10 mouse cellular contexts compared by ENCODE assay signal in genomic region chr8:70856028-70856427, GRCm38 (mm10). TPM values are rescaled to one million over a fixed set of nuclear protein-coding genes. Genes with fewer than 3 reads are reported as not detected.
A peak's percentile ranks its signal among the peaks of the same experiment; 100 is the strongest.
DNase-seq lines count a peak whose midpoint lies in the region; ATAC-seq and TF ChIP-seq lines count a peak whose summit lies in the region.
"Had no signal": no experiment of that assay in that cellular context is flagged by ENCODE, and none has a peak within 500 bp of the region (broad histone marks: within the 10 kb centered on the region; RNA-seq: fewer than 3 reads in every experiment).

No protein-coding gene starts in this region.

- H3K27me3 ChIP-seq in embryonic facial prominence, embryonic 14.5 days (replicated peaks; ENCODE audit: control insufficient read depth, insufficient read depth, low read length): no peaks in the 10 kb centered on the region
- no peaks in the 10 kb centered on the region for H3K27me3 ChIP-seq in hindbrain, embryonic 15.5 days
- H3K27me3 ChIP-seq in midbrain, postnatal 0 days (ENCODE audit: insufficient read depth, low read length): no peaks in the 10 kb centered on the region

- H3K36me3 ChIP-seq in embryonic facial prominence, embryonic 14.5 days (ENCODE audit: control insufficient read depth, insufficient read depth, low read length): no peaks in the 10 kb centered on the region
- no peaks in the 10 kb centered on the region for H3K36me3 ChIP-seq in hindbrain, embryonic 15.5 days
- H3K36me3 ChIP-seq in midbrain, postnatal 0 days (ENCODE audit: insufficient read depth, low read length): 0 out of 2 replicates have a peak, but pooled peaks cover 7% of the 10 kb centered on the region

- H3K4me2 ChIP-seq in embryonic facial prominence, embryonic 14.5 days (ENCODE audit: low read depth, low read length): peak overlapping the region; percentile 88
- H3K4me2 ChIP-seq in hindbrain, embryonic 15.5 days: peak overlapping the region; percentile 85
- H3K4me2 ChIP-seq in midbrain, postnatal 0 days (ENCODE audit: low read depth, low read length, poor library complexity, severe bottlenecking): peak overlapping the region; percentile 95; the same call in 1 of the 2 replicates

- H3K9ac ChIP-seq in embryonic facial prominence, embryonic 14.5 days (ENCODE audit: low read depth, low read length): no peak overlapping the region; the same call in 1 of the 2 replicates
- no peak overlapping the region for H3K9ac ChIP-seq in hindbrain, embryonic 15.5 days
- H3K9ac ChIP-seq in midbrain, postnatal 0 days (replicated peaks; ENCODE audit: low read length, poor library complexity, severe bottlenecking): peak overlapping the region; percentile 64; the same call in 1 of the 2 replicates

- WGBS in embryonic facial prominence, embryonic 14.5 days: 52% methylated on average over 4 of the region's 5 CpGs
- WGBS in hindbrain, embryonic 15.5 days: 70% methylated on average over 5 of the region's 5 CpGs
- WGBS in midbrain, postnatal 0 days: 68% methylated on average over 5 of the region's 5 CpGs

- no peak for TF ChIP-seq CTCF in left cerebral cortex, adult 2 months (IDR thresholded peaks at IDR 0.05)
- TF ChIP-seq CTCF in midbrain, postnatal 0 days (IDR thresholded peaks at IDR 0.05): no peak

- no peak for ATAC-seq in embryonic facial prominence, embryonic 14.5 days (ENCODE audit: low read depth)
- ATAC-seq in hindbrain, embryonic 15.5 days (ENCODE audit: low FRiP score, low read depth): no peak
- no peak for ATAC-seq in midbrain, postnatal 0 days (ENCODE audit: low FRiP score)
- ATAC-seq: activated CD4-positive, CD25-positive, alpha-beta regulatory T cell, adult 4 months had no signal

- peak overlapping the region; percentile 59 for H3K4me3 ChIP-seq in left cerebral cortex, adult 2 months
- no peak overlapping the region for H3K4me3 ChIP-seq in embryonic facial prominence, embryonic 14.5 days (ENCODE audit: low read depth, low read length)
- H3K4me3 ChIP-seq in hindbrain, embryonic 15.5 days: no peak overlapping the region
- no peak overlapping the region for H3K4me3 ChIP-seq in midbrain, postnatal 0 days (ENCODE audit: low read depth, low read length)

- H3K4me1 ChIP-seq in embryonic facial prominence, embryonic 14.5 days (ENCODE audit: control insufficient read depth, insufficient read depth, low read length): peaks cover 8% of the 10 kb centered on the region
- peaks cover 31% of the 10 kb centered on the region for H3K4me1 ChIP-seq in hindbrain, embryonic 15.5 days (replicated peaks)
- peaks cover 11% of the 10 kb centered on the region; the same call in 1 of the 2 replicates for H3K4me1 ChIP-seq in midbrain, postnatal 0 days (ENCODE audit: insufficient read depth, low read length)

- intact Hi-C loops in left cerebral cortex, adult 2 months (cut with DNase I): no loop called here
- intact Hi-C loops in left cerebral cortex, postnatal 25 days (cut with DNase I): no loop called here
- intact Hi-C loops in left cerebral cortex, postnatal 14 days (cut with DNase I): no loop called here

- no peak overlapping the region for H3K27ac ChIP-seq in left cerebral cortex, adult 2 months
- no peak overlapping the region for H3K27ac ChIP-seq in embryonic facial prominence, embryonic 14.5 days (replicated peaks; ENCODE audit: low read depth, low read length)
- no peak overlapping the region for H3K27ac ChIP-seq in hindbrain, embryonic 15.5 days (replicated peaks)
- no peak overlapping the region for H3K27ac ChIP-seq in midbrain, postnatal 0 days (ENCODE audit: low read depth, low read length)
- H3K27ac ChIP-seq: macrophage had no signal

- DNase-seq in left cerebral cortex, adult 2 months (ENCODE audit: extremely low spot score in 1 of 2, low spot score in 2 of 2): no peak
- DNase-seq in left cerebral cortex, postnatal 25 days (ENCODE audit: low spot score in 2 of 2): no peak
- no peak for DNase-seq in embryonic facial prominence, embryonic 14.5 days (ENCODE audit: low spot score)
- no peak for DNase-seq in midbrain, postnatal 0 days (ENCODE audit: low spot score)
- DNase-seq in cerebellum, adult 11 months: no peak
- DNase-seq in left cerebral cortex, postnatal 14 days (ENCODE audit: low spot score in 2 of 2): no peak
- DNase-seq: layer of hippocampus, postnatal 36 days had no signal

- no peaks in the 10 kb centered on the region for H3K9me3 ChIP-seq in embryonic facial prominence, embryonic 14.5 days (ENCODE audit: control insufficient read depth, low read length)
- H3K9me3 ChIP-seq in hindbrain, embryonic 15.5 days: no peaks in the 10 kb centered on the region
- H3K9me3 ChIP-seq in midbrain, postnatal 0 days (ENCODE audit: low read length): no peaks in the 10 kb centered on the region

RNA-seq across cellular contexts. Expression of gene Kcnn1, which starts 7.0 kb away (rescaled TPM):
- 10 to 100 TPM; 20.0 to 20.4 TPM for total RNA-seq in left cerebral cortex, adult 2 months (2021)
- 10 to 100 TPM; 19.1 to 20.9 TPM for total RNA-seq in left cerebral cortex, postnatal 25 days (2021)
- polyA plus RNA-seq in embryonic facial prominence, embryonic 14.5 days (2014; fragmentation: Nextera tagmentation; extraction: Ambion mirVana): 2.9 and 3.4 TPM in 2 replicates
- 19.2 and 19.8 TPM in 2 replicates for polyA plus RNA-seq in hindbrain, embryonic 15.5 days (2015; fragmentation: Nextera tagmentation; extraction: Ambion mirVana)
- 32.5 and 32.8 TPM in 2 replicates for total RNA-seq in midbrain, postnatal 0 days (2014; rRNA removed)
- polyA plus RNA-seq in midbrain, postnatal 0 days (2015; fragmentation: Nextera tagmentation; extraction: Ambion mirVana): 10.0 and 10.3 TPM in 2 replicates
- 10 to 100 TPM; 17.2 to 19.2 TPM for total RNA-seq in left cerebral cortex, postnatal 14 days (2021)
- polyA plus RNA-seq: activated CD4-positive, CD25-positive, alpha-beta regulatory T cell, adult 4 months had no signal

RNA-seq across cellular contexts. Expression of gene Arrdc2, which starts 16.5 kb away (rescaled TPM):
- total RNA-seq in left cerebral cortex, adult 2 months (2021): 10 to 100 TPM; 19.5 to 20.7 TPM
- total RNA-seq in left cerebral cortex, postnatal 25 days (2021): 10 to 100 TPM in 1 of 2 experiments, 1 to 10 TPM in 1; 9.5 to 12.2 TPM
- polyA plus RNA-seq in embryonic facial prominence, embryonic 14.5 days (2014; fragmentation: Nextera tagmentation; extraction: Ambion mirVana): 5.4 and 5.8 TPM in 2 replicates
- polyA plus RNA-seq in hindbrain, embryonic 15.5 days (2015; fragmentation: Nextera tagmentation; extraction: Ambion mirVana): 7.8 and 8.0 TPM in 2 replicates
- 13.6 TPM in 2 replicates for total RNA-seq in midbrain, postnatal 0 days (2014; rRNA removed)
- 6.0 and 6.6 TPM in 2 replicates for polyA plus RNA-seq in midbrain, postnatal 0 days (2015; fragmentation: Nextera tagmentation; extraction: Ambion mirVana)
- total RNA-seq in left cerebral cortex, postnatal 14 days (2021): 10 to 100 TPM; 10.2 to 17.2 TPM

RNA-seq across cellular contexts. Expression of gene Ccdc124, which starts 17.7 kb away (rescaled TPM):
- total RNA-seq in left cerebral cortex, adult 2 months (2021): 10 to 100 TPM; 94.8 to 99.0 TPM
- 10 to 100 TPM; 88.0 to 95.9 TPM for total RNA-seq in left cerebral cortex, postnatal 25 days (2021)
- polyA plus RNA-seq in embryonic facial prominence, embryonic 14.5 days (2014; fragmentation: Nextera tagmentation; extraction: Ambion mirVana): 87.1 and 91.3 TPM in 2 replicates
- 166 and 176 TPM in 2 replicates for polyA plus RNA-seq in hindbrain, embryonic 15.5 days (2015; fragmentation: Nextera tagmentation; extraction: Ambion mirVana)
- total RNA-seq in midbrain, postnatal 0 days (2014; rRNA removed): 44.3 and 48.6 TPM in 2 replicates
- polyA plus RNA-seq in midbrain, postnatal 0 days (2015; fragmentation: Nextera tagmentation; extraction: Ambion mirVana): 159 and 163 TPM in 2 replicates
- 10 to 100 TPM; 85.4 to 87.5 TPM for total RNA-seq in left cerebral cortex, postnatal 14 days (2021)

RNA-seq across cellular contexts. Expression of gene Slc5a5, which starts 36.5 kb away (rescaled TPM):
- total RNA-seq in left cerebral cortex, adult 2 months (2021): 10 to 100 TPM in 1 of 2 experiments, 1 to 10 TPM in 1; 9.9 to 10.3 TPM
- total RNA-seq in left cerebral cortex, postnatal 25 days (2021): 10 to 100 TPM in 1 of 2 experiments, 1 to 10 TPM in 1; 8.2 to 10.9 TPM
- polyA plus RNA-seq in embryonic facial prominence, embryonic 14.5 days (2014; fragmentation: Nextera tagmentation; extraction: Ambion mirVana): 0.42 and 0.58 TPM in 2 replicates
- polyA plus RNA-seq in hindbrain, embryonic 15.5 days (2015; fragmentation: Nextera tagmentation; extraction: Ambion mirVana): 1.7 and 1.9 TPM in 2 replicates
- 1.2 and 2.1 TPM in 2 replicates for total RNA-seq in midbrain, postnatal 0 days (2014; rRNA removed)
- polyA plus RNA-seq in midbrain, postnatal 0 days (2015; fragmentation: Nextera tagmentation; extraction: Ambion mirVana): 3.7 and 4.1 TPM in 2 replicates
- total RNA-seq in left cerebral cortex, postnatal 14 days (2021): 10 to 100 TPM in 1 of 2 experiments, 1 to 10 TPM in 1; 8.4 to 10.3 TPM
- polyA plus RNA-seq: activated CD4-positive, CD25-positive, alpha-beta regulatory T cell, adult 4 months; macrophage had no signal

RNA-seq across cellular contexts. Expression of gene Rpl18a, which starts 41.2 kb away (rescaled TPM):
- total RNA-seq in left cerebral cortex, adult 2 months (2021): 100 to 1,000 TPM; 588 to 633 TPM
- total RNA-seq in left cerebral cortex, postnatal 25 days (2021): 100 to 1,000 TPM; 550 to 570 TPM
- polyA plus RNA-seq in embryonic facial prominence, embryonic 14.5 days (2014; fragmentation: Nextera tagmentation; extraction: Ambion mirVana): 5,430 and 5,481 TPM in 2 replicates
- 2,082 and 2,226 TPM in 2 replicates for polyA plus RNA-seq in hindbrain, embryonic 15.5 days (2015; fragmentation: Nextera tagmentation; extraction: Ambion mirVana)
- 1,447 and 1,819 TPM in 2 replicates for total RNA-seq in midbrain, postnatal 0 days (2014; rRNA removed)
- polyA plus RNA-seq in midbrain, postnatal 0 days (2015; fragmentation: Nextera tagmentation; extraction: Ambion mirVana): 2,274 and 2,285 TPM in 2 replicates
- total RNA-seq in left cerebral cortex, postnatal 14 days (2021): 100 to 1,000 TPM; 581 to 588 TPM
